Mouse (Mus musculus) R1 (cell line): ENCODE data around the gene Crxos.

Experiments used
- DNase-seq: peaks from one replicate; pipeline ENCODE4 v3.0.0-alpha.2; 2018; ENCODE audit warnings: low read depth, low spot score

Gene Crxos

GRCm38 (mm10) chr7:15920645-15921190 lies 38.3 kb downstream of the Crxos start:
- no peak for DNase-seq

DNA sequence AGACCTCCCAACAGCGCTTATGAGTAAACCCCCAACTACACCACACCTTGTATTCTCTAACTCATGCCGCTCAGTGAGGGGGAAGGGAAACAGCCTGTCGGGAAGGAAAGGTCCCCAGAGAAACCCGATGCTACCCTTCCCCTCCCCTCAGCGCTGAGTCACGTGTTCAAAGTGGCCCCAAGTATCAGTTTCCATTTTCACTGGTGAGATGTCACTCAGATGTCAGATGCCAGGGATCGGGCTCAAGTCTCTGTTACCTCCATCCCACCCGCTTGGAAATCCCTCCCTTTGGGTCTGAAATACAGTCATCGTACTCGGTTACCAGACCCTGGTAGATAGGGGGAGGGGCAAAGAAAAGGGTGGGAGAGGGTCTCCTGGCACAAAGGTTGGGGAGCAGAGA lies 39.4 kb downstream of the Crxos start:
- peak; percentile 71 for DNase-seq

- peak; percentile 96 for DNase-seq
Measured at GRCm38 (mm10) chr7:15922220-15922773, 39.9 kb downstream of the Crxos start, which contains the start of gene Selenow. TSS of gene Selenow (minus strand) at chr7:15922402.

- DNase-seq = peak; percentile 81
Measured at GRCm38 (mm10) chr7:15929910-15930309, 47.5 kb downstream of the Crxos start.

GRCm38 (mm10) chr7:15930543-15930942 lies 48.1 kb downstream of the Crxos start:
- peak; percentile 74 for DNase-seq

- no peak for DNase-seq
Measured at GRCm38 (mm10) chr7:15931635-15932034, 49.2 kb downstream of the Crxos start.

DNA sequence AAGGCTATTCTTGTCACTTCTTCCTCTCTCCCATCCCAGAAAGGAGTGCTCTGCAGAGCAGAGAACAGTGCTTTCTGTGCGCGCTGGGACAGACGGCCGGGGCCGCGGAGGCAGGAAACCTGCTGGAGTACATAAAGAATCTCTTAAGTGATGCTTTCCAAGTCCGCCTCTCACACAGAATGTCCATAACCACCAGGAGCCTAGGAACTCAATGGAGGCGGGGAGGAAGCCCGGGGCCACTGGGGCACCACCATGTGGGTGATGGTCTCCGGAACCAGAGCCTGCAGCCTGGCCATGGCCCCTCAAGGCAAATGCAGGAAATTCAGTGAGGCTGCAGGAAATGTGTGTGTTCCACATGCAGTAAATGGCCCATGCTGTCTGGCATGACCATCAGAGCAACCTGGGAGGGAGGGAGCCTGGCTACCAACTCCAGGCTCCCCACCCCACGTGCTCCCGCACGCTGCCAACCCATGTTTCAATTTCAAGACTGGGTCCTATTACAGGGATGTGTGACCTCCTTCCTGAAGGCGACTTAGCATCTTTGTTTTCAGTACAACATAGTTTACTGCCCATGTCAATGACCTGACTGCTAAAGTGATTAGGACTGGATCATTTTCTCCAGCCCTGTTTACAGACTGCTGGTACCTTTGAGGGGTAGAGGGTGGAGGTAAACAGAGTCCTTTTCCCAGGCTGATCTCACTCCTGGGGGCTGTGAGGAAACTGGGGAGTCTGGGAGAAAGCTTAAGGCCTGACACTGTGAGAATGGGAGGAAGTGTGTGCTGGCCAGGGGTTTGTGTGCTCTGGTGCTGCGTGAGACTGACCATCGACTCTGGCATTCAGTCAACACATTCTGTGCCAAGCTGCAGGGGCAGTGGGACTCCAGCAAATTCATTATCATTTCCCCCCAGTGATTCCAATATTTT lies 51.3 kb downstream of the Crxos start:
- DNase-seq = no peak

DNA sequence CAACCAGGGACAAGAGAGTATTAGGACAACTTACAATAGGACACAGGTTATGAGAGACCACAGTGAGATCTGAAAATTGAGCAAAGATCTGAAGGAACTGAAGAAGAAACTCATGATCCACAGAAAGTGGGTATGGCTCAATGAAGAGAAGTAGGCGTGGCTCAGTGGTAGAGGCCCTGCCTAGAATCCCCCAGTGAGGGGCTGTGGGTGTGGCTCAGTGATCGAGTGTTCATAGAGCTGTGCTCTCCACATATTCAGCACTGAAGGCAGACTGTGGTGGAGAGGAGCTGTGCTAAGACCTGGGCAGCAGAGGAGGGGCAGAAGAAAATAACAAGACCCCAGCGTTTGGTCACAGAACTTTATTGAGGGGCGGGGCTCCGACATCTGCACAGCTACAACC lies 55.1 kb downstream of the Crxos start:
- peak; percentile 80 for DNase-seq

- no peak for DNase-seq
Measured at GRCm38 (mm10) chr7:15938621-15939020, 56.2 kb downstream of the Crxos start.

DNA sequence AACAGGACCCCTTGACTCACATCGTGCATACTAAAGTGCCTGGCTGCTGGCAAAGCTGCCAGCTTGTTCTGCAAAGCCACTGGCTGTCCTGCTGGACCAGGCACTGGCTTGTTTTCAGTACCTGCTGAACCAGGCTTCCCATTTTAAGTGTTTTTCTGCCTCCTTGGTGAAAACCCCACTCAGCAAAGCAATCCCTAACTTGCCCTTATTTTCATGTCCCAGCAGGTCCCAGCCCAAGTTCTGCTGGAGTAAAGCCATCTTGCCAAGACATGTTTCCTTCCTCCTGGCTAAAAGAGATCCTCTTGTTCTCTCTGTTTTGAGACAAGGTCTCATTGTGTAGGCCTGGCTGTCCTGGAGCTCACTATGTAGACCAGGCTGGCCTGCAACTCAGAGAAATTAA lies 61.9 kb downstream of the Crxos start:
- no peak for DNase-seq

DNA sequence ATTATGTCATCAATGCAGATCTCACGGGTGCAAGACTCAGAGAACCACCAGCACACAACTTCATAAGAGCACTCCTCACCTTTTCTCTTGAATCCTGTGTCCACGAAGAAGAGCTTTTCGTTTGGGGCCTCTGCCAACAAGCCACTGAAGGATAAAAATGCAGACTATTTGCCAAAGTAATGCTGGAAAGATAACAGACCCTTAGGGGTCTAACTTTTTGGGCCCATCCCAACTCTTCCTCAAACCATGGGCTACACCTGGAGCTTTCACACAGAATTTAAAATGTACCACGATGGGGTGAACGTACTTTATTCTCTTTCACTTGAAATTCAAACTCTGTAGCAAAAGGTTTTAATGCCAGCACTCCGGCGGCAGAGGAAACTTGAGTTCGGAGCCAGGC lies 62.8 kb downstream of the Crxos start:
- no peak for DNase-seq

DNA sequence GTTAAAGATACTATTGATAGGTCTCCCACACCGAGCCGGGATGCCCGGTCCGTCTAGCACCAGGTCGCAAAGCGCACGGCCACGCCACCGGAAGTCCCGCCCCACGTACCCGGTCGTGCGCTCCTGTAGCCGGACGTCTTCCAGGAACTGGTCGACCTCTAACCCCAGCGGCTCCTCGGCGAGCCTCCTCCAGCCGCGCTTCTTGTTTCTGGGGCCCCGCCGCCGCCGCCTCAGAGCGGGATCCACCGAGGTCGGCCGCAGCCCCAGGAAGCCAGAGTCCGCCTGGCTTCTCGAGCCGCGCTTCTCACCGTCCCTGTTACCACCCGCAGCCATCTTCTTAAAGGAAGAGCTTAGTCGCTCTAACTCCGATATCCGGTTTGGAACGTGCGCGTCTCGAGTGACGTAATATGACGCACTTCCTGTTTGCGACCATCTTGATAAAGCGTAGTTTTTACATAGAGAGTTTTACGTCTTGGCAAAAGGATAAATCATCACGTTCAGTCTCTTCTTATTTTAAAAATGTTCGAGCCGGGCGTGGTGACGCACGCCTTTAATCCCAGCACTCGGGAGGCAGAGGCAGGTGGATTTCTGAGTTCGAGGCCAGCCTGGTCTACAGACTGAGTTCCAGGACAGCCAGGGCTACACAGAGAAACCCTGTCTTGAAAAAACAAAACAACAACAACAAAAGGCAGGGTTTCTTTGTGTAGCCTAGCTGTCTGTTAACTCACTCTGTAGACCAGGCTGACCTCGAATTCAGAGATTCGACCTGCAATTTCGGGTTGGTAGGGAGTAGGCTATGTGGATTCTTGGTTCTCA lies 63.5 kb downstream of the Crxos start, which contains the start of gene Nop53:
Nop53 (minus strand) TSS at position 354 of the 816 bp plus-strand sequence.
- peak; percentile 99 for DNase-seq

DNA sequence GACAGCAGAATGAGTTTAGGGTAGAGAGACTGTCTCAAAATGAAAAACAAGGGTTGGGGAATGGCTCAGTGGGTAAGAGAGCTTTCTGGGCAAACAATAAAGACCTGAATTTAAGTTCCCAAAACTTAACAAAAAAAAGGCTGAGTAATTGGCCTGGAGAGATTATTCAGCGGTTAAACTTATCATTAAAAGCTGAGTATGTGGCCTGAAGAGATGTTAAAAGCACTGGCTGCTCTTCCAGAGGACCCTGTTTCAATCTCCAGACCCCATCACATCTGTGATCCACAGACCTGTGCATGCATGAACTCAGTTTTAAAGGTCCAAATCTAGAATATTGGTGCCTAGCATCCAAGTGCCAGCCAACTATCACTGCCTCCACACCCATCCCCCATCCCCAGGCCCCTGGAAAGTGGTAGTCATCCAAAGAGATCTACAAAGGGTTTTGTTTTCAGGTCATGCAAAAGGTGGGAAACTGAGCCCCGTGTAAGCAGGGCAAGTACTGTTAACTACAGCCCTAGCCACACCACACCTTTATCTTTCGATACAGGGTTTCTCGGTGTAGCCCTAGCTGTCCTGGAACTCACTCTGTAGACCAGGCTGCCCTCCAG lies 65.3 kb downstream of the Crxos start:
- no peak for DNase-seq

DNA sequence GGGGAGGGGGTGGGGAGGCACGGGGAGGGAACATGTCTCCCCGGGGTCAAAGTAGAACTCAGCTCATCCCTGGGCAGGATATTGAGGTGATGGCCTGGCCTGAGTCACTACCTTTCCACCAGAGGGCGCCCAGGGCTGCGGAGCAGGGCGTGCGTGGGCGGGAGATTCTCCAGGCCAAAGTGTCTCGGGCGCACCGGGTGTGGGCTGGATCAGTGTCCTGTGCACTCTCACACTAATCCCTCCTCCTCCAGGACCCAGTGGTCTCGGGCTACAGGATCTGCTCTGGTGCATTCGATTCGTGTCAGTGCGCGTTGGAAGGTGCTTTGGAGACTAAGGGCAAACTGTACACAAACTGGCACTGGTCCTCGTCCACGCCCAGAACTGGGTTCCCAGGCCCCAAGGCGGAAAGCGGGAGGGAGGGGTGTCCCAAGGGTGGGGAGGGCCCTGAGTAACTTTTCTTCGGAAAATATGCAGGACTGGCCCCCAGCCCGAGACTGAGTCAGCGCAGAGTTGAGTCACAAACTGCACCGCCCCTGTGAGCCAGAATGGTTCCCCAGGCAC lies 66.0 kb downstream of the Crxos start:
- DNase-seq = peak; percentile 95

GRCm38 (mm10) chr7:15949216-15949790 lies 66.9 kb downstream of the Crxos start:
- DNase-seq = no peak

GRCm38 (mm10) chr7:15950008-15950407 lies 67.6 kb downstream of the Crxos start:
- no peak for DNase-seq

DNA sequence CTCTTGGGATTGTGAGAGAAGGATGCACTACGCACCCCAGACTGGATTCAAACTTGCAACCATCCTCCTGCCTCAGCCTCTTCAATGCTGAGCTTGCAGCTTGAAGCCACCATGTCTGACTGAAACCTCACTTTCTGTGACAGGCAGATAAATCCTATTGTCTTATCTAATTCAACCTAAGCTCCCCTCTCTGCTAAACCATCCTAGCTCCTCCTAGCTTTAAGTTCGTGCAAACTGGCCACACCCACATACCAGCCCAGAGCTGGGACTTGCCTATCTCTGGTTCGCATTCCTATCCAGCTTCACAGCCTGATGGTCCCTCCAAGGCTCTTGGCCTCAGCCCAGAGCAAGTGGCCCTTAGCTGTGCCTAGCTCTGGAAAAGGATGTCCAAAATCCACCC lies 70.0 kb downstream of the Crxos start:
- DNase-seq = peak; percentile 55
